Mouse (Mus musculus): ENCODE results near the gene Anp32e. TPM values are rescaled to one million over a fixed set of nuclear protein-coding genes. Genes with fewer than 3 reads are reported as not detected.
A peak's percentile ranks its signal among the peaks of the same experiment; 100 is the strongest.

Anp32e gene
- total RNA-seq, 2 experiments from 2014 or later, result 74.2 to 78.4 TPM

- intact Hi-C loops (cut with DNase I; ENCODE audit: low total_unique reads), result no loop called here
- peak; percentile 86 for DNase-seq
Observed at GRCm38 (mm10) chr3:95988969-95989368, 59.9 kb downstream of the Anp32e start.

GRCm38 (mm10) chr3:95990413-95990941 lies 61.4 kb downstream of the Anp32e start:
- no peak for DNase-seq
- intact Hi-C loops (cut with DNase I; ENCODE audit: low total_unique reads), result no loop called here

GRCm38 (mm10) chr3:95992990-95993603 lies 64.1 kb downstream of the Anp32e start:
- no peak for DNase-seq
- intact Hi-C loops (cut with DNase I; ENCODE audit: low total_unique reads), result no loop called here

- intact Hi-C loops (cut with DNase I; ENCODE audit: low total_unique reads), result no loop called here
Observed at GRCm38 (mm10) chr3:95993881-95994280, 64.8 kb downstream of the Anp32e start.

GRCm38 (mm10) chr3:95994381-95994846 lies 65.4 kb downstream of the Anp32e start:
- intact Hi-C loops (cut with DNase I; ENCODE audit: low total_unique reads), result no loop called here
- DNase-seq, result no peak

More at GRCm38 (mm10) chr3:95993881-95994280, 64.8 kb downstream of the Anp32e start:
- no peak for DNase-seq

GRCm38 (mm10) chr3:95994975-95995801 lies 66.1 kb downstream of the Anp32e start:
- DNase-seq, result no peak
- intact Hi-C loops (cut with DNase I; ENCODE audit: low total_unique reads), result no loop called here

GRCm38 (mm10) chr3:95995802-95996428 lies 66.9 kb downstream of the Anp32e start, which contains the start of gene Plekho1:
Gene Plekho1 (minus strand): TSS chr3:95996001.
- DNase-seq, result peak; percentile 70
- intact Hi-C loops (cut with DNase I; ENCODE audit: low total_unique reads), result no loop called here

- intact Hi-C loops (cut with DNase I; ENCODE audit: low total_unique reads), result no loop called here
- DNase-seq, result no peak
Observed at GRCm38 (mm10) chr3:95996451-95997073, 67.5 kb downstream of the Anp32e start.

Other genes starting within 250 kb of the Anp32e start
- gene Adamtsl4, start 241.3 kb upstream of the Anp32e start, total RNA-seq (2021), result 10 to 100 TPM; 27.1 to 50.8 TPM
- gene Ecm1, start 189.7 kb upstream of the Anp32e start, total RNA-seq (2021), result 10 to 100 TPM; 16.7 to 18.5 TPM
- gene Tars2, start 169.0 kb upstream of the Anp32e start, total RNA-seq (2021), result 10 to 100 TPM; 29.0 to 29.6 TPM
- gene Rprd2, start 110.4 kb upstream of the Anp32e start, total RNA-seq (2021), result 10 to 100 TPM; 29.0 to 29.3 TPM
- gene Prpf3, start 73.4 kb upstream of the Anp32e start, total RNA-seq (2021), result 10 to 100 TPM; 12.2 to 13.9 TPM
- 100 to 1,000 TPM; 262 to 274 TPM for gene Mrps21, start 57.7 kb upstream of the Anp32e start, total RNA-seq (2021)
- gene Ciart, start 47.0 kb upstream of the Anp32e start, total RNA-seq (2021), result 1 to 10 TPM in 1 of 2 experiments, under 1 TPM in 1; 0.90 to 1.7 TPM
- gene BC028528, start 37.2 kb upstream of the Anp32e start, total RNA-seq (2021), result 10 to 100 TPM; 14.2 to 17.0 TPM
- 10 to 100 TPM; 53.0 to 56.6 TPM for gene Aph1a, start 35.3 kb upstream of the Anp32e start, total RNA-seq (2021)
- 10 to 100 TPM; 39.2 to 64.9 TPM for gene Car14, start 24.6 kb upstream of the Anp32e start, total RNA-seq (2021)
- 10 to 100 TPM; 30.0 to 50.8 TPM for gene Plekho1, start 66.8 kb downstream of the Anp32e start, total RNA-seq (2021)
- 10 to 100 TPM; 21.4 to 23.6 TPM for gene Vps45, start 129.2 kb downstream of the Anp32e start, total RNA-seq (2021)
- 10 to 100 TPM; 44.4 to 44.7 TPM for gene Otud7b, start 175.3 kb downstream of the Anp32e start, total RNA-seq (2021)
- gene Mtmr11, start 232.8 kb downstream of the Anp32e start, total RNA-seq (2021), result 1 to 10 TPM; 4.1 to 5.2 TPM
- gene Sf3b4, start 243.1 kb downstream of the Anp32e start, total RNA-seq (2021), result 10 to 100 TPM; 10.3 to 13.2 TPM